Mouse (Mus musculus) midbrain, embryonic 10.5 days (tissue): ENCODE results near the gene Adrb1. TPM values are rescaled to one million over a fixed set of nuclear protein-coding genes. Genes with fewer than 3 reads are reported as not detected.

ENCODE experiments used
- DNase-seq: peaks from one replicate; pipeline ENCODE4 v3.0.0-alpha.2; 2017; ENCODE audit warnings: low spot score
- H3K27ac ChIP-seq: fragments of 300-500 bp; sonication (generic); replicated peaks from 2 replicates; pipeline ENCODE4 v1.5.1; 2016; ENCODE audit warnings: mild to moderate bottlenecking
- H3K27me3 ChIP-seq: fragments of 300-500 bp; sonication (generic); 2 replicates; pipeline ENCODE4 v1.6.1; 2016; ENCODE audit warnings: low read depth, mild to moderate bottlenecking; ENCODE audit not compliant: poor library complexity, severe bottlenecking
- H3K36me3 ChIP-seq: fragments of 300-500 bp; sonication (generic); 2 replicates; pipeline ENCODE4 v1.6.1; 2016; ENCODE audit warnings: mild to moderate bottlenecking, moderate library complexity
- H3K4me1 ChIP-seq: fragments of 300-500 bp; sonication (generic); 2 replicates; pipeline ENCODE4 v1.6.1; 2016
- H3K4me3 ChIP-seq: fragments of 300-500 bp; sonication (generic); 2 replicates; pipeline ENCODE4 v1.5.1; 2016; ENCODE audit warnings: mild to moderate bottlenecking, moderate library complexity
- H3K9me3 ChIP-seq: fragments of 300-500 bp; sonication (generic); replicated peaks from 2 replicates; pipeline ENCODE4 v1.6.1; 2016; ENCODE audit warnings: mild to moderate bottlenecking
- WGBS: fragments of 180-500 bp; shearing (Covaris S2); methylation state at CpG from one replicate; pipeline ENCODE4 v1.1.7; 2016; 5-methylcytosine and 5-hydroxymethylcytosine counted together
- polyA plus RNA-seq: library from polyadenylated mRNA; unstranded; fragments of >200 nt; fragmentation: Nextera tagmentation; extraction: Ambion mirVana; gene quantifications from 2 replicates; pipeline ENCODE4 v1.2.1, GENCODE M21; 2016

Adrb1 gene
- polyA plus RNA-seq, 1 experiment from 2014 or later: 0.09 TPM

DNA sequence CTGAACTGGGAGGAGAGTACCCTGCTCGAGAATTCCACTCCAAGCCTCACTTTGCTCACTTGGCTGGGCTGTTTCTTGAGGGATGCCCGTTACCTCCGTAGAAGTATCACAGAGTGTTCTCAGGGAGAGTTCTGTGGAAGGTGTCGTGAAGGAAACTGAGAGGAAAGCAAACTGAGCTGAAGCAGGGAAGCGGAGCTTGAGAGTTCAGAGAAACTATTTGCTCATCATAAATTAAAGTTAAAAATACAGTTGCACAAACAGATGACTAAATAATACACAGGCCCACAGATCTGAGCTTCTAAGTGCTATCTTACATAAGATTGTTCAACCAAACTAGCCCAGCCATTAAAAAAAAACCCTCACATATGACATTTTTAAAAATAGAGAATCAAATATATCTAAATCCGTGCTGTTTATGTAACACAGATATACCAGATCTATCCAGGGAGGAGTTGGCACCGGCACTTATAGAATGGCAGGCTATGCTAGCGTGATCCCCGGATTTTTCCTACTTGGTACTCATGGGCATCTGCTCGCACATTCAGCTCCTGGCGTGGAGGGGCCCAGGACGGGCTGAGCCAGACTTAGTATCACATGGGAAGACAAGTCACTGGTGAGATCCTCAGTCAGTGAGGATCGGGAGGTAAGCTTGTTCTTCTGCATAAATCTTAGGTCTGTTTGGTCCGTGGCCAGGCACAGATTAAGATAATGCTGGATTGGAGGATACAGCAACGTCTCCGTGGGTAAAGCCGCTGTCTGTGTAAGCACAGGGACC, 11.7 kb upstream of the Adrb1 start:
- no peaks in the 10 kb centered on the region for H3K9me3 ChIP-seq
- no peak overlapping the region for H3K27ac ChIP-seq
- H3K4me3 ChIP-seq: no peak overlapping the region
- peaks cover 18% of the 10 kb centered on the region for H3K27me3 ChIP-seq
- peaks cover 7% of the 10 kb centered on the region for H3K4me1 ChIP-seq
- no peaks in the 10 kb centered on the region for H3K36me3 ChIP-seq
- WGBS: 87% methylated on average over 17 of the region's 17 CpGs
- DNase-seq: no peak

- peaks cover 22% of the 10 kb centered on the region for H3K27me3 ChIP-seq
- WGBS: 90% methylated on average over 5 of the region's 5 CpGs
- H3K36me3 ChIP-seq: no peaks in the 10 kb centered on the region
- DNase-seq: no peak
- H3K27ac ChIP-seq: no peak overlapping the region
- H3K9me3 ChIP-seq: no peaks in the 10 kb centered on the region
- peaks cover 9% of the 10 kb centered on the region for H3K4me1 ChIP-seq
- no peak overlapping the region for H3K4me3 ChIP-seq
Observed at GRCm38 (mm10) chr19:56713613-56714012, 8.4 kb upstream of the Adrb1 start.

- H3K27me3 ChIP-seq: peaks cover 30% of the 10 kb centered on the region
- WGBS: 39% methylated on average over 4 of the region's 4 CpGs
- H3K4me3 ChIP-seq: no peak overlapping the region
- DNase-seq: no peak
- no peak overlapping the region for H3K27ac ChIP-seq
- no peaks in the 10 kb centered on the region for H3K36me3 ChIP-seq
- H3K9me3 ChIP-seq: no peaks in the 10 kb centered on the region
- H3K4me1 ChIP-seq: peaks cover 9% of the 10 kb centered on the region
Observed at GRCm38 (mm10) chr19:56714661-56715170, 7.3 kb upstream of the Adrb1 start.

GRCm38 (mm10) chr19:56718046-56718445, 4.0 kb upstream of the Adrb1 start:
- no peak overlapping the region for H3K4me3 ChIP-seq
- no peaks in the 10 kb centered on the region for H3K36me3 ChIP-seq
- no peak for DNase-seq
- no peaks in the 10 kb centered on the region for H3K9me3 ChIP-seq
- H3K27ac ChIP-seq: no peak overlapping the region
- H3K27me3 ChIP-seq: peaks cover 63% of the 10 kb centered on the region
- peaks cover 29% of the 10 kb centered on the region for H3K4me1 ChIP-seq
- WGBS: 85% methylated on average over 8 of the region's 8 CpGs

DNA sequence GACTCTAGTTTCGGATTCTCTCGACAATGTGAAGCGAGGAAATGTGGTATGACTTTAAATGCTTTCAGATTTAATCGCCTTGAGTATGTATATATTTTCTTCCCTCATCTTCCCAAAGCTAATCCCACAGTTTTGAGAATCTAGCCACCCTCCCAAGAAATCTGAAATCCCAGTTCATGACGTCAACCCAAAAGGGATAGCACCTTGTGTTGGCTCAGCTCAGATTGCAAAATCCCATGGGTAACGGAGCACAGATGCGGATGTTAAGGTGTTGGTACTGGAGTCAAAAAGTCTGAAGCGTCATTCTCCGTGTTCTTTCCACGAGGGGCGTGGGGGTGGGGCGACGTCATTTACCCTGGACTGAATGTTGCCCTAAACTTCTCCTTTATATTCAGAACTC, 1.1 kb upstream of the Adrb1 start:
- H3K36me3 ChIP-seq: no peaks in the 10 kb centered on the region
- H3K4me1 ChIP-seq: peaks cover 35% of the 10 kb centered on the region
- no peak overlapping the region for H3K27ac ChIP-seq
- no peaks in the 10 kb centered on the region for H3K9me3 ChIP-seq
- H3K4me3 ChIP-seq: 0 out of 2 replicates have a peak overlapping the region, but pooled peaks have one; percentile 62
- DNase-seq: no peak
- 33% methylated on average over 13 of the region's 13 CpGs for WGBS
- peaks cover 92% of the 10 kb centered on the region for H3K27me3 ChIP-seq

GRCm38 (mm10) chr19:56722291-56722707, 300 bp downstream of the Adrb1 start:
- Histone ChIP-seq H3K36me3 (no peaks in the 10 kb centered on the region), H3K27me3 (peaks cover 100% of the 10 kb centered on the region), H3K4me1 (peaks cover 33% of the 10 kb centered on the region), H3K27ac (peak overlapping the region; percentile 13; the same call in 1 of the 2 replicates), H3K9me3 (no peaks in the 10 kb centered on the region), H3K4me3 (peak overlapping the region; percentile 62)
- peak; percentile 60 for DNase-seq
- under 1% methylated on average over 48 of the region's 48 CpGs for WGBS

DNA sequence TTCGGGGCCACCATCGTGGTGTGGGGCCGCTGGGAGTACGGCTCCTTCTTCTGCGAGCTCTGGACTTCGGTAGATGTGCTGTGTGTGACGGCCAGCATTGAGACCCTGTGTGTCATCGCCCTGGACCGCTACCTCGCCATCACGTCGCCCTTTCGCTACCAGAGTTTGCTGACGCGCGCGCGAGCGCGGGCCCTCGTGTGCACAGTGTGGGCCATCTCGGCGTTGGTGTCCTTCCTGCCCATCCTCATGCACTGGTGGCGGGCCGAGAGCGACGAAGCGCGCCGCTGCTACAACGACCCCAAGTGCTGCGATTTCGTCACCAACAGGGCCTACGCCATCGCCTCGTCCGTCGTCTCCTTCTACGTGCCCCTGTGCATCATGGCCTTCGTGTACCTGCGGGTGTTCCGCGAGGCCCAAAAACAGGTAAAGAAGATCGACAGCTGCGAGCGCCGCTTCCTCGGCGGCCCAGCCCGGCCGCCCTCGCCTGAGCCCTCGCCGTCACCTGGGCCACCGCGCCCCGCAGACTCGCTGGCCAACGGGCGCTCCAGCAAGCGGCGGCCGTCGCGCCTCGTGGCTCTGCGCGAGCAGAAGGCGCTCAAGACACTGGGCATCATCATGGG, 822 bp downstream of the Adrb1 start:
- Histone ChIP-seq H3K4me3 (peak overlapping the region; percentile 62), H3K9me3 (no peaks in the 10 kb centered on the region), H3K36me3 (no peaks in the 10 kb centered on the region), H3K27me3 (peaks cover 98% of the 10 kb centered on the region), H3K27ac (no peak overlapping the region), H3K4me1 (peaks cover 33% of the 10 kb centered on the region)
- 2% methylated on average over 69 of the region's 69 CpGs for WGBS
- peak; percentile 64 for DNase-seq

- Histone ChIP-seq H3K9me3 (no peaks in the 10 kb centered on the region), H3K36me3 (no peaks in the 10 kb centered on the region), H3K4me1 (peaks cover 39% of the 10 kb centered on the region), H3K27me3 (peaks cover 97% of the 10 kb centered on the region), H3K27ac (no peak overlapping the region; the same call in 1 of the 2 replicates), H3K4me3 (peak overlapping the region; percentile 62)
- under 1% methylated on average over 71 of the region's 71 CpGs for WGBS
- peak; percentile 60 for DNase-seq
Observed at GRCm38 (mm10) chr19:56723331-56724125, 1.5 kb downstream of the Adrb1 start.

- Histone ChIP-seq H3K27ac (no peak overlapping the region), H3K36me3 (no peaks in the 10 kb centered on the region), H3K9me3 (no peaks in the 10 kb centered on the region), H3K4me3 (peak overlapping the region; percentile 62), H3K4me1 (peaks cover 45% of the 10 kb centered on the region), H3K27me3 (peaks cover 97% of the 10 kb centered on the region)
- no peak for DNase-seq
- WGBS: 6% methylated on average over 13 of the region's 13 CpGs
Observed at GRCm38 (mm10) chr19:56724126-56724597, 2.2 kb downstream of the Adrb1 start.

DNA sequence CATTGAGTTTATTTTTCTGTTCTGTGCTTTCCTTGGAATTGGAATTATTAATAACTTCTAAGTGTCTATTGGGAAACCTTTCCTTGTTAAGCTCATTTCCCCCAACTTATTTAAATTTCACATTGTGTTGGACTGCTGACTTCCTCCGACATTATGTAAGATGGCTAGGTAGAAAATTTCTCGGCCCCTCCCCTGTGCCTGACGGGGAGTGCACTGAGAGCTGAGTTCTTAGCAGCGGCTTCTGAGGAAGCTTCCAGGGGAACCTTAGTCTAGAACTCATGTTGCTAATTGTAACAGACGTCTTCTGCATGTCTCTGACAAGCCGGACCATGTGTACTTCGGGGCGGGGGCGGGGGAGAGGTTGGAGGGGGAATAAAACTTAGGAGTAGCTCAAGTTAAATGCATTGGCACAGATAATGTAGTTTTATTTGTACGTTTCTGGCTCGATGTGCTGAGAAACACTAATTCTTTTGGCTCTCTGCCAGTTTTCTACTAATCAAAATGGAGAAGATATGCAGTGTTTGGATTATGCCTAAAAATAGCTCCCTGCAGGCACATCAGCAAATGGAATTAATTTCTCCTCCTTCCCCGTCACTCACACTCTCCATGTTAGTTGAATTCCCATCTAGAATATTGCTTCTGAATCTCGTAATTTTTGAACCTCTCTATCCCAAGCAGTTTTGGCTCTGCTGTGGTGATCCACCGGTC, 5.3 kb downstream of the Adrb1 start:
- no peak overlapping the region for H3K4me3 ChIP-seq
- H3K27ac ChIP-seq: no peak overlapping the region
- no peaks in the 10 kb centered on the region for H3K36me3 ChIP-seq
- peaks cover 85% of the 10 kb centered on the region for H3K27me3 ChIP-seq
- 85% methylated on average over 14 of the region's 14 CpGs for WGBS
- DNase-seq: no peak
- H3K9me3 ChIP-seq: no peaks in the 10 kb centered on the region
- peaks cover 35% of the 10 kb centered on the region for H3K4me1 ChIP-seq

GRCm38 (mm10) chr19:56734033-56734572, 12.1 kb downstream of the Adrb1 start:
- Histone ChIP-seq H3K4me1 (peaks cover 3% of the 10 kb centered on the region), H3K27ac (no peak overlapping the region), H3K27me3 (peaks cover 20% of the 10 kb centered on the region), H3K36me3 (no peaks in the 10 kb centered on the region), H3K9me3 (no peaks in the 10 kb centered on the region), H3K4me3 (no peak overlapping the region)
- DNase-seq: no peak
- 62% methylated on average over 7 of the region's 7 CpGs for WGBS

GRCm38 (mm10) chr19:56735747-56736146, 13.7 kb downstream of the Adrb1 start:
- H3K4me1 ChIP-seq: no peaks in the 10 kb centered on the region
- peaks cover 6% of the 10 kb centered on the region; the same call in 1 of the 2 replicates for H3K27me3 ChIP-seq
- DNase-seq: no peak
- no peaks in the 10 kb centered on the region for H3K36me3 ChIP-seq
- no peak overlapping the region for H3K4me3 ChIP-seq
- no peak overlapping the region for H3K27ac ChIP-seq
- no peaks in the 10 kb centered on the region for H3K9me3 ChIP-seq
- 67% methylated on average over 4 of the region's 4 CpGs for WGBS
